Mouse (Mus musculus) erythroblast, embryonic 14.5 days (primary cell): Measurements from ENCODE around the gene Phactr3.

Experiments
- GATA1 ChIP-seq: IDR thresholded peaks from 2 replicates; pipeline ENCODE4 v1.6.1; 2012; ENCODE audit warnings: low read length, inconsistent platforms, mixed read lengths
- TAL1 ChIP-seq: IDR thresholded peaks from 3 replicates; pipeline ENCODE4 v1.6.1; 2012; ENCODE audit warnings: low read length, inconsistent platforms, mixed read lengths

DNA sequence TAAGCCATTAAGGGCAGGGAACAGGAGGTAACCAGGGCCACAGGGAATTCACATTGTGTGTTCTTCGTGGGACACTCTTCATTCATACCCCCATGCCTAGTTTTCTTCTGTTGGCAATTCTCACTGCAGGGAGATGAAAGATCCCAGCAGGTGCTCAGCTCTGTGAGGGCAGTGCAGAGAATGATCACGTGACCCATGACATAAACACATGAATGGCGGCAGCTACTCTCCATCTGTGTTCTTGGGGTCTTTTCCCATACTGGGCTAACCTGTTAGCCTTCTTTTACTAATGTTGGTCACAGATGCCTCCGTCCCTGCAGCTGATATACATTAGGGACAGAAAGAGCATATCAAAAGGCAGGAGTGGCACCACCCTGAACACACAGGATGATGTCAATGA, 16.9 kb downstream of the Phactr3 start:
- no peak for TF ChIP-seq GATA1
- TF ChIP-seq TAL1, result no peak
